Mouse (Mus musculus) monocyte, adult 2 months (primary cell): ENCODE data around the gene Klhl4.

Experiments
- DNase-seq, 2 experiments: peaks; one replicate each; pipeline ENCODE4 v3.0.0; 2022; ENCODE audit warnings: low spot score in 2 of 2, low read depth in 1 of 2

The Klhl4 gene

DNA sequence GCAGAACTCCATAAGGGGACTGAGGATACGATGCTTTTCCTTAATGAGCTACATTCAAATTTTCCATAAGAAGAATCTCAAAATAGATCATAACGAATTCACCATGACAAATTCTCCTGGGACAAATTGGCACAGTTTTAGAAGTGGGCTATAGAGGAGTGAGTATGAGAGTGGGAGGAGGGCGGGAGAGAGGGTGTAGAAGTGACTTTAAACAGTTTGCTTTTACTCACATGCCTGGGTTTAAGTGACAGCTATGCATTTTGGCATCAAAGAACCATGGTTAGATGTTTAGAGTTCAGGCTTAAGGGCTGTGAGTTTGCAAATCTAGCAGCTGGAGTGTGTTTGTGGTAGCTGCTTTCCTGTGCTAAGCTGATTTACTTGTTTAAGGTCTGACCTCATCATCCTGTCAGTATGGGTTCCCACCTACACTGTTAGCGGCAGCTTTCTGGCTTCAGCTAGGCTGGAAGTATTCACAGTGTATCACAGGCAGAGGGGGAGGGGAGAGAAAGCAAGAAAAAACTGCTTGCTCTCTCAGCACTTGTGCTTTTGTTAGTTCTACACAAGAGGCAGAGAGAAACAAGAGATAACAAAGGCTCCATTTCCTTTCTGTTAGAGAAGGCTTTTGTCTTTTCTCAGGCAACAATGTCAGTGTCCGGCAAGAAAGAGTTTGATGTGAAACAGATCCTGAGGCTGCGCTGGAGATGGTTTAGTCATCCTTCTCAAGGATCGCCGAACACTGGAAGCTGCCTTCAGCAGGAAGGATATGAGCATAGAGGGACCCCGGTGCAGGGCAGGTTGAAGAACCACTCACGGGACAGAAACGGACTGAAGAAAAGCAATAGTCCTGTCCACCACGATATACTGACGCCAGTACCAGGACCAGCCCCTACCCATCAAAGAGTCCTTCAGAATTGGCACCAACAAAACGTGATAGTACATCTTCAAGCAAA is at the start of gene Klhl4:
Klhl4 (plus strand) TSS at position 552 of the 950 bp plus-strand sequence.
- DNase-seq: no peak

DNA sequence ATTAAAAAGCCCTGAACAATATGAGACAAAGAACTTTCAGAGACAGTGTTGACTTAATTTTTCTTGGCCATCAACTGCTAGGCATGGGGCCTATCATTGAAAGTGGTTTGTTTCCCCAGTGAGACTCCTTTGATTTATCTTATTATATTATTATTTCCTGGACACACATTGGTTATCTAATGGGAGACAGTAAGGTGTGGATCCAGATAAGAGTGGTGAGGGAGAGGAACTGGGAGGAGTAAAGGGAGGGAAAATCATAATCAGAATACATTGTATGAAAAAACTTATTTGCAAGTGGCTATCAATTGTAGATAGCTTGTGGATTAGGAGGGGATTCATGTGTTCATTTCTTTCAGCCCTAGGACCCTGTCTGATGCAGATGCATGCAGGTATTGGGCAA is 10.0 kb downstream of the Klhl4 start:
- no peak for DNase-seq

DNA sequence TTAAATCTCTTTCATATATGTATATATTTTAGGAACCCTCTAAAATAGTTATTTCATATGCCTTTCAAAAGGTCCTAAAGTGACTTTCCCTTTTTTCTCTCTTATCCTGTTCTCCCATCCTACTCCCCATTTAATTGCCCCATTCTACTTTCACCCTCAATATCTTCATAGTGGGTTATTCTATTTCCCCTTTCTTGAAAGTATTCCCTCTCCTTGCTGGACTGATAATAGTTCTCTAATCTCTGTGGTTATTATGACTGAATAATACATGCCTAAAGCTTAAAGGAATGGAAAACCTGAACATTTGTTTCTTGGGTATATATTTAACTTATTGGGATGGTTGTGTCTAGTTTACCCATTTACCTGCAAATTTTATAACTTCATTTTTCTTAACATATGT is 12.6 kb downstream of the Klhl4 start:
- DNase-seq: no peak

DNA sequence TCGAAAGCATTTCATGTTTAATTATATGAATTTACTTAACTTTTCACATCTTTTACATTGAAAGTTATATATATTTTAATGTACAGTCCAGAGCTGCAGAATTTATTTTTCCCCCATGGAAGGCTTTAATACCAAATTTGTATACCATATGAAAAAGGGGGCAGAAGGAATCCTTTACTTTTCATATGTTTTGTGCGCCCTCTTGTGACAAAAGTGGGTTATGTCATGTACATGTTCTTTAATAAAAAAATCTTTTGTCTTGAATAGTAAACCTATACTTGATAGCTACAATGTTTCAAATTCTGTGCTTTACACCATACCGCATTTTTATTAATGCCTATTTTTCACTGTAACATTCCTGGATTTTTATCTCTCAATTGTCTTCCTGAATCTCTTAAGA is 84.0 kb downstream of the Klhl4 start:
- DNase-seq: no peak

DNA sequence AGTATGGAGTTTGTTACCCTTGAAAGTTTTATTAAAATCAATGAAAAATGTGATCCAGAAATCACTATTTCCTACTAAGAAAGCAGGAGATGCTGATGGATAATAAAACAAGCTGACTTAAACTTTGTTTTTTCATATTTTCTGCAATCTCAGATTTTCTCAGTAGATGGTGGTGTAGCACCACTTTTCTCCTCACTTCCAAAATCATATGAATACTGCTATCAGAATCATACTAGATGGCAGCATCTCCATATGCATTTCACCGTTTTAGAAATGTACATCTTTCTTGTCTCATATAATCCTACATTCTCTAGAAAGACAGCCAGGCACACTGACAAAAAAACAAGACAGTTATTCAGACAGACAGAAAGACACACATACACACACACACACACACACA is 108.2 kb downstream of the Klhl4 start:
- DNase-seq: no peak
